Mouse (Mus musculus) ES-E14 (cell line): ENCODE measurements at regions not wholly inside any gene's neighbourhood (a gene's known extent, or its start where the extent isn't known, plus 50 kb on each side); places are given as distances from the start of the nearest gene placed in this dataset.

ENCODE experiments used
- DNase-seq: peaks from one replicate; pipeline ENCODE4 v3.0.0-alpha.2; 2013; ENCODE audit warnings: low read depth, low spot score
- H3K27ac ChIP-seq: 2 replicates; pipeline ENCODE4 v1.5.1; 2012; ENCODE audit warnings: low read depth, mild to moderate bottlenecking, low read length, moderate library complexity, mixed read lengths; ENCODE audit not compliant: poor library complexity, insufficient read depth, severe bottlenecking
- H3K36me3 ChIP-seq: 2 replicates; pipeline ENCODE4 v1.6.1; 2012; ENCODE audit warnings: mild to moderate bottlenecking, low read length, moderate library complexity, mixed read lengths; ENCODE audit not compliant: control insufficient read depth, poor library complexity, insufficient read depth, severe bottlenecking
- H3K4me1 ChIP-seq, 2 experiments: fragments of 150-350 bp in 1 of 2; sonication (generic) in 1 of 2; 2 replicates each; pipeline ENCODE4 v1.6.1; 2012; ENCODE audit warnings: low read length in 2 of 2, mild to moderate bottlenecking in 1 of 2, mixed read lengths in 1 of 2; ENCODE audit not compliant: control insufficient read depth in 2 of 2, insufficient read depth in 2 of 2, poor library complexity in 1 of 2
- H3K4me3 ChIP-seq, 2 experiments: fragments of 150-350 bp in 1 of 2; sonication (generic) in 1 of 2; 2 replicates each; pipeline ENCODE4 v1.5.1; 2012; ENCODE audit warnings: low read length in 2 of 2, low read depth in 1 of 2, mild to moderate bottlenecking in 1 of 2, mixed read lengths in 1 of 2; ENCODE audit not compliant: insufficient read depth in 1 of 2, poor library complexity in 1 of 2, severe bottlenecking in 1 of 2
- H3K9ac ChIP-seq: 2 replicates; pipeline ENCODE4 v1.6.1; 2012; ENCODE audit warnings: low read depth, mild to moderate bottlenecking, low read length, mixed read lengths; ENCODE audit not compliant: poor library complexity, insufficient read depth, severe bottlenecking
- H3K9me3 ChIP-seq: fragments of 150-350 bp; sonication (generic); 2 replicates; pipeline ENCODE4 v1.6.1; 2012; ENCODE audit warnings: low read depth, mild to moderate bottlenecking, low read length; ENCODE audit not compliant: control insufficient read depth, insufficient read depth
- CHD2 ChIP-seq: IDR thresholded peaks from 2 replicates; pipeline ENCODE4 v1.6.1; 2014; ENCODE audit warnings: mild to moderate bottlenecking, low read depth, low read length, inconsistent platforms
- HCFC1 ChIP-seq: IDR thresholded peaks from 2 replicates; pipeline ENCODE4 v1.6.1; 2012; ENCODE audit warnings: low read length, inconsistent platforms, borderline replicate concordance; ENCODE audit not compliant: insufficient read depth
- MAFK ChIP-seq: IDR thresholded peaks from 2 replicates; pipeline ENCODE4 v1.6.1; 2014; ENCODE audit warnings: mild to moderate bottlenecking, low read depth, low read length, inconsistent platforms; ENCODE audit not compliant: insufficient read depth
- ZC3H11A ChIP-seq: IDR thresholded peaks from 2 replicates; pipeline ENCODE4 v1.6.1; 2012; ENCODE audit warnings: low read depth, mild to moderate bottlenecking, inconsistent platforms, low read length, borderline replicate concordance
- ZNF384 ChIP-seq: IDR thresholded peaks from 2 replicates; pipeline ENCODE4 v1.6.1; 2012; ENCODE audit warnings: low read depth, low read length, inconsistent platforms
- in situ Hi-C, 2 experiments: fragments of 600-800 bp; cut with MboI; formaldehyde crosslinking; loops; one replicate each; pipeline ENCODE4 v1.15.1; 2025; ENCODE audit warnings: low sequenced_read_pairs in 2 of 2, inconsistent platforms in 1 of 2; ENCODE audit not compliant: unreplicated experiment in 2 of 2

- DNase-seq: no peak
- H3K4me1 ChIP-seq: no peaks in the 10 kb centered on the region
- no peaks in the 10 kb centered on the region for H3K9me3 ChIP-seq
- H3K36me3 ChIP-seq: no peaks in the 10 kb centered on the region
- no peak overlapping the region for H3K4me3 ChIP-seq
- no peak overlapping the region for H3K27ac ChIP-seq
- TF ChIP-seq HCFC1 (no peak), ZC3H11A (no peak), ZNF384 (no peak), CHD2 (no peak), MAFK (no peak)
- in situ Hi-C loops: no loop called here
- H3K9ac ChIP-seq: no peak overlapping the region
These were observed 74.0 kb downstream of the Adamts15 start for GRCm38 (mm10) chr9:30848249-30848648.

GRCm38 (mm10) chr9:30845609-30846290 lies 76.5 kb downstream of the Adamts15 start:
- TF ChIP-seq ZC3H11A (no peak), ZNF384 (no peak), MAFK (no peak), CHD2 (no peak), HCFC1 (no peak)
- Histone ChIP-seq H3K4me3 (no peak overlapping the region), H3K9ac (no peak overlapping the region), H3K36me3 (no peaks in the 10 kb centered on the region), H3K4me1 (no peaks in the 10 kb centered on the region), H3K9me3 (no peaks in the 10 kb centered on the region), H3K27ac (no peak overlapping the region)
- in situ Hi-C loops: no loop called here
- no peak for DNase-seq

GRCm38 (mm10) chr9:30844079-30844563 lies 78.1 kb downstream of the Adamts15 start:
- no peak for DNase-seq
- TF ChIP-seq MAFK (no peak), ZNF384 (no peak), ZC3H11A (no peak), HCFC1 (no peak), CHD2 (no peak)

GRCm38 (mm10) chr9:30834908-30835307 lies 87.3 kb downstream of the Adamts15 start:
- no peak for TF ChIP-seq MAFK
- no peak for TF ChIP-seq ZC3H11A
- no peak for TF ChIP-seq CHD2
- TF ChIP-seq HCFC1: no peak
- no peak for TF ChIP-seq ZNF384
- in situ Hi-C loops: no loop called here
- DNase-seq: no peak

More at GRCm38 (mm10) chr9:30844079-30844563, 78.1 kb downstream of the Adamts15 start:
- Histone ChIP-seq H3K4me1 (no peaks in the 10 kb centered on the region), H3K4me3 (no peak overlapping the region), H3K36me3 (no peaks in the 10 kb centered on the region), H3K9me3 (no peaks in the 10 kb centered on the region), H3K27ac (no peak overlapping the region), H3K9ac (no peak overlapping the region)
- in situ Hi-C loops: no loop called here

GRCm38 (mm10) chr9:30834565-30834905 lies 87.7 kb downstream of the Adamts15 start:
- H3K9ac ChIP-seq: no peak overlapping the region
- no peaks in the 10 kb centered on the region for H3K36me3 ChIP-seq
- in situ Hi-C loops: no loop called here
- no peak for TF ChIP-seq HCFC1
- TF ChIP-seq CHD2: no peak
- TF ChIP-seq ZNF384: no peak
- no peak for TF ChIP-seq MAFK
- TF ChIP-seq ZC3H11A: no peak
- H3K27ac ChIP-seq: no peak overlapping the region
- DNase-seq: no peak
- no peaks in the 10 kb centered on the region; a peak in 1 of 4 replicates for H3K4me1 ChIP-seq
- H3K9me3 ChIP-seq: no peaks in the 10 kb centered on the region
- no peak overlapping the region for H3K4me3 ChIP-seq

More at GRCm38 (mm10) chr9:30834908-30835307, 87.3 kb downstream of the Adamts15 start:
- Histone ChIP-seq H3K9ac (no peak overlapping the region), H3K4me3 (no peak overlapping the region), H3K27ac (no peak overlapping the region), H3K4me1 (no peaks in the 10 kb centered on the region; a peak in 1 of 4 replicates), H3K9me3 (no peaks in the 10 kb centered on the region), H3K36me3 (no peaks in the 10 kb centered on the region)
